17 mouse cellular contexts compared by ENCODE assay signal in genomic region chr4:133347624-133348023, GRCm38 (mm10). TPM values are rescaled to one million over a fixed set of nuclear protein-coding genes. Genes with fewer than 3 reads are reported as not detected.
DNase-seq lines count a peak whose midpoint lies in the region; ATAC-seq and TF ChIP-seq lines count a peak whose summit lies in the region.
"Had no signal": no experiment of that assay in that cellular context is flagged by ENCODE, and none has a peak within 500 bp of the region (broad histone marks: within the 10 kb centered on the region; RNA-seq: fewer than 3 reads in every experiment).

No protein-coding gene starts in this region.

- intact Hi-C loops in heart, adult 2 months (cut with DNase I) = no loop called here

- H3K9me3 ChIP-seq in heart, embryonic 12.5 days (replicated peaks) = no peaks in the 10 kb centered on the region
- no peaks in the 10 kb centered on the region for H3K9me3 ChIP-seq in forebrain, embryonic 11.5 days (ENCODE audit: control insufficient read depth, low read length)
- H3K9me3 ChIP-seq: limb, embryonic 15.5 days had no signal

- H3K36me3 ChIP-seq in heart, adult 2 months (ENCODE audit: control insufficient read depth, insufficient read depth, low read length) = no peaks in the 10 kb centered on the region
- H3K36me3 ChIP-seq in heart, embryonic 12.5 days = no peaks in the 10 kb centered on the region
- no peaks in the 10 kb centered on the region for H3K36me3 ChIP-seq in forebrain, embryonic 11.5 days (ENCODE audit: control insufficient read depth, insufficient read depth, low read length)
- H3K36me3 ChIP-seq: limb, embryonic 15.5 days had no signal

- no peaks in the 10 kb centered on the region for H3K4me1 ChIP-seq in heart, adult 2 months (ENCODE audit: control insufficient read depth, insufficient read depth, low read length)
- no peaks in the 10 kb centered on the region for H3K4me1 ChIP-seq in heart, embryonic 12.5 days (replicated peaks)
- no peaks in the 10 kb centered on the region for H3K4me1 ChIP-seq in forebrain, embryonic 11.5 days (replicated peaks; ENCODE audit: control insufficient read depth, insufficient read depth, low read length)
- H3K4me1 ChIP-seq: limb, embryonic 15.5 days had no signal

- H3K4me3 ChIP-seq in heart, adult 2 months = no peak overlapping the region
- H3K4me3 ChIP-seq in heart, embryonic 12.5 days = no peak overlapping the region
- no peak overlapping the region for H3K4me3 ChIP-seq in forebrain, embryonic 11.5 days (ENCODE audit: low read depth, low read length)
- H3K4me3 ChIP-seq: limb, embryonic 15.5 days had no signal

- H3K79me2 ChIP-seq in heart, adult 2 months (replicated peaks; ENCODE audit: control insufficient read depth, insufficient read depth, low read length) = no peaks in the 10 kb centered on the region

- no peak for TF ChIP-seq EP300 in heart, adult 2 months (IDR thresholded peaks at IDR 0.05; ENCODE audit: insufficient read depth, low read depth, low read length)

- no peaks in the 10 kb centered on the region for H3K27me3 ChIP-seq in heart, adult 2 months (ENCODE audit: control insufficient read depth, insufficient read depth, low read length)
- H3K27me3 ChIP-seq in heart, embryonic 12.5 days (replicated peaks) = 0 out of 2 replicates have a peak, but pooled peaks cover 5% of the 10 kb centered on the region
- H3K27me3 ChIP-seq in forebrain, embryonic 11.5 days (ENCODE audit: control insufficient read depth, insufficient read depth, low read length) = no peaks in the 10 kb centered on the region

- peak; percentile 46 for TF ChIP-seq CTCF in heart, adult 2 months (IDR thresholded peaks at IDR 0.05)
- peak; percentile 3; the same call in 1 of the 2 replicates for TF ChIP-seq CTCF in brain, embryonic 14.5 days (IDR thresholded peaks at IDR 0.05; ENCODE audit: borderline replicate concordance, extremely low read depth, insufficient read depth, insufficient read length)

- no peak for DNase-seq in heart, adult 2 months
- peak; percentile 48 for DNase-seq in 3T3-L1 (ENCODE audit: low read depth, low spot score)
- peak; percentile 74 for DNase-seq in ES-CJ7 (ENCODE audit: low read depth, low spot score)
- no peak for DNase-seq in brain, embryonic 14.5 days (ENCODE audit: low read depth)
- DNase-seq in cerebellum, adult 9-11 months = no peak
- no peak for DNase-seq in forebrain, embryonic 11.5 days (ENCODE audit: low spot score)
- DNase-seq: cerebellum, adult 11 months; embryo, embryonic 11 days; heart, postnatal 14 days; kidney, postnatal 25 days; right cerebral cortex, postnatal 25 days; thymus, postnatal 14 days had no signal

- H3K9ac ChIP-seq in heart, adult 2 months (ENCODE audit: low read depth, low read length) = no peak overlapping the region
- H3K9ac ChIP-seq in heart, embryonic 12.5 days = no peak overlapping the region
- H3K9ac ChIP-seq in forebrain, embryonic 11.5 days (ENCODE audit: low read length) = no peak overlapping the region
- H3K9ac ChIP-seq: limb, embryonic 15.5 days had no signal

- H3K27ac ChIP-seq in heart, adult 2 months = no peak overlapping the region
- H3K27ac ChIP-seq in heart, embryonic 12.5 days (ENCODE audit: poor library complexity, severe bottlenecking) = no peak overlapping the region
- H3K27ac ChIP-seq in forebrain, embryonic 11.5 days (ENCODE audit: low read depth, low read length) = no peak overlapping the region
- H3K27ac ChIP-seq: hindbrain, postnatal 0 days; limb, embryonic 15.5 days; macrophage had no signal

- H3K4me2 ChIP-seq in heart, embryonic 12.5 days = no peak overlapping the region
- H3K4me2 ChIP-seq in forebrain, embryonic 11.5 days (ENCODE audit: low read depth, low read length, severe bottlenecking) = no peak overlapping the region
- H3K4me2 ChIP-seq: limb, embryonic 15.5 days had no signal

- 60% methylated on average over 4 of the region's 4 CpGs for WGBS in heart, adult 2 months
- WGBS in heart, embryonic 12.5 days = 60% methylated on average over 4 of the region's 4 CpGs
- 70% methylated on average over 4 of the region's 4 CpGs for WGBS in forebrain, embryonic 11.5 days

- ATAC-seq in heart, embryonic 12.5 days (ENCODE audit: insufficient number of reproducible peaks, low FRiP score) = no peak
- ATAC-seq in forebrain, embryonic 11.5 days (replicated peaks; ENCODE audit: low FRiP score) = no peak
- ATAC-seq in megakaryocyte, adult 5-6 weeks (ENCODE audit: poor library complexity, severe bottlenecking) = no peak
- ATAC-seq: hindbrain, postnatal 0 days had no signal

- TF ChIP-seq POLR2A in heart, adult 2 months (IDR thresholded peaks at IDR 0.05; ENCODE audit: insufficient read depth, low read depth, low read length) = no peak
- no peak for TF ChIP-seq POLR2A in brain, embryonic 14.5 days (IDR thresholded peaks at IDR 0.05; ENCODE audit: borderline replicate concordance, extremely low read depth, insufficient read depth, insufficient read length, poor library complexity, severe bottlenecking)

RNA-seq across cellular contexts. Expression of gene Wdtc1, which starts 5.7 kb away (rescaled TPM):
- total RNA-seq in heart, adult 2 months (2021) = 10 to 100 TPM; 73.6 to 96.1 TPM
- 61.8 and 65.1 TPM in 2 replicates for polyA plus RNA-seq in heart, adult 2 months (2012; rRNA removed)
- 16.1 and 17.9 TPM in 2 replicates for polyA plus RNA-seq in heart, embryonic 12.5 days (2016; fragmentation: Nextera tagmentation; extraction: Ambion mirVana)
- polyA plus RNA-seq in brain, embryonic 14.5 days (2012; rRNA removed) = 38.6 and 49.6 TPM in 2 replicates
- 21.0 and 24.7 TPM in 2 replicates for polyA plus RNA-seq in forebrain, embryonic 11.5 days (2014; fragmentation: Nextera tagmentation; extraction: Ambion mirVana)
- 16.5 and 18.5 TPM in 2 replicates for total RNA-seq in megakaryocyte, adult 5-6 weeks (2015)
- 11.6 and 14.1 TPM in 2 replicates for total RNA-seq in megakaryocyte, adult 5-6 weeks (2017)

RNA-seq across cellular contexts. Expression of gene Slc9a1, which starts 21.9 kb away (rescaled TPM):
- 10 to 100 TPM; 17.0 to 17.4 TPM for total RNA-seq in heart, adult 2 months (2021)
- polyA plus RNA-seq in heart, adult 2 months (2012; rRNA removed) = 21.4 and 21.5 TPM in 2 replicates
- 7.3 and 8.8 TPM in 2 replicates for polyA plus RNA-seq in heart, embryonic 12.5 days (2016; fragmentation: Nextera tagmentation; extraction: Ambion mirVana)
- 23.4 and 33.1 TPM in 2 replicates for polyA plus RNA-seq in brain, embryonic 14.5 days (2012; rRNA removed)
- polyA plus RNA-seq in forebrain, embryonic 11.5 days (2014; fragmentation: Nextera tagmentation; extraction: Ambion mirVana) = 7.4 and 9.4 TPM in 2 replicates
- total RNA-seq in megakaryocyte, adult 5-6 weeks (2015) = 20.3 and 23.1 TPM in 2 replicates
- total RNA-seq in megakaryocyte, adult 5-6 weeks (2017) = 11.0 and 11.6 TPM in 2 replicates

Comparison
In these comparisons a context has a peak if more than half of its experiments do, and no peak if none do; other contexts are left out.
1. DNase-seq: peak in 3T3-L1 (single experiment) and ES-CJ7 (single experiment); none in heart, adult 2 months (0 of 2), brain, embryonic 14.5 days (single experiment), cerebellum, adult 9-11 months (single experiment) and forebrain, embryonic 11.5 days (single experiment).